Mouse (Mus musculus): Measurements from ENCODE around the gene Phldb2. TPM values are rescaled to one million over a fixed set of nuclear protein-coding genes. Genes with fewer than 3 reads are reported as not detected.
A peak's percentile ranks its signal among the peaks of the same experiment; 100 is the strongest.

Gene Phldb2
- polyA plus RNA-seq, 1 experiment from 2014 or later, result 9.5 TPM

GRCm38 (mm10) chr16:45952501-45952900 lies 897 bp downstream of the Phldb2 start:
- Histone ChIP-seq H3K27ac (ENCODE audit: low read depth, low read length) (no peak overlapping the region), H3K27me3 (replicated peaks; ENCODE audit: control insufficient read depth, insufficient read depth, low read length) (no peaks in the 10 kb centered on the region), H3K4me3 (ENCODE audit: low read depth, low read length) (no peak overlapping the region), H3K9ac (ENCODE audit: low read depth, low read length) (no peak overlapping the region), H3K4me1 (replicated peaks; ENCODE audit: control insufficient read depth, insufficient read depth, low read length) (no peaks in the 10 kb centered on the region), H3K4me2 (replicated peaks; ENCODE audit: low read depth) (peak overlapping the region; percentile 43), H3K9me3 (ENCODE audit: control insufficient read depth) (no peaks in the 10 kb centered on the region), H3K36me3 (ENCODE audit: control insufficient read depth, insufficient read depth) (no peaks in the 10 kb centered on the region)
- peak; percentile 73 for ATAC-seq
- no peak for TF ChIP-seq CTCF (IDR thresholded peaks at IDR 0.05; ENCODE audit: low read depth)
- whole genome bisulfite sequencing, result 21% methylated on average over 5 of the region's 5 CpGs

GRCm38 (mm10) chr16:45952035-45952434 lies 1.4 kb downstream of the Phldb2 start:
- H3K4me1 ChIP-seq (replicated peaks; ENCODE audit: control insufficient read depth, insufficient read depth, low read length), result no peaks in the 10 kb centered on the region
- H3K4me2 ChIP-seq (replicated peaks; ENCODE audit: low read depth), result peak overlapping the region; percentile 43
- H3K27ac ChIP-seq (ENCODE audit: low read depth, low read length), result no peak overlapping the region
- H3K27me3 ChIP-seq (replicated peaks; ENCODE audit: control insufficient read depth, insufficient read depth, low read length), result no peaks in the 10 kb centered on the region
- 0 out of 2 replicates have a peak, but pooled peaks have one; percentile 22 for ATAC-seq
- H3K4me3 ChIP-seq (ENCODE audit: low read depth, low read length), result no peak overlapping the region
- no peak for TF ChIP-seq CTCF (IDR thresholded peaks at IDR 0.05; ENCODE audit: low read depth)
- WGBS, result 47% methylated on average over 2 of the region's 2 CpGs
- no peak overlapping the region for H3K9ac ChIP-seq (ENCODE audit: low read depth, low read length)
- no peaks in the 10 kb centered on the region for H3K36me3 ChIP-seq (ENCODE audit: control insufficient read depth, insufficient read depth)
- no peaks in the 10 kb centered on the region for H3K9me3 ChIP-seq (ENCODE audit: control insufficient read depth)

- 88% methylated on average over 2 of the region's 2 CpGs for WGBS
- no peak for ATAC-seq
- Histone ChIP-seq H3K4me2 (replicated peaks; ENCODE audit: low read depth) (no peak overlapping the region), H3K27me3 (replicated peaks; ENCODE audit: control insufficient read depth, insufficient read depth, low read length) (no peaks in the 10 kb centered on the region), H3K4me3 (ENCODE audit: low read depth, low read length) (no peak overlapping the region), H3K4me1 (replicated peaks; ENCODE audit: control insufficient read depth, insufficient read depth, low read length) (no peaks in the 10 kb centered on the region), H3K9me3 (ENCODE audit: control insufficient read depth) (no peaks in the 10 kb centered on the region), H3K27ac (ENCODE audit: low read depth, low read length) (no peak overlapping the region), H3K9ac (ENCODE audit: low read depth, low read length) (no peak overlapping the region), H3K36me3 (ENCODE audit: control insufficient read depth, insufficient read depth) (no peaks in the 10 kb centered on the region)
- TF ChIP-seq CTCF (IDR thresholded peaks at IDR 0.05; ENCODE audit: low read depth), result no peak
Measured at GRCm38 (mm10) chr16:45946335-45946734, 7.1 kb downstream of the Phldb2 start.

GRCm38 (mm10) chr16:45945649-45946048 lies 7.7 kb downstream of the Phldb2 start:
- H3K9ac ChIP-seq (ENCODE audit: low read depth, low read length), result no peak overlapping the region
- no peak for TF ChIP-seq CTCF (IDR thresholded peaks at IDR 0.05; ENCODE audit: low read depth)
- no peaks in the 10 kb centered on the region for H3K9me3 ChIP-seq (ENCODE audit: control insufficient read depth)
- peak; percentile 27 for ATAC-seq
- H3K27ac ChIP-seq (ENCODE audit: low read depth, low read length), result no peak overlapping the region
- 71% methylated on average over 5 of the region's 5 CpGs for WGBS
- no peak overlapping the region for H3K4me3 ChIP-seq (ENCODE audit: low read depth, low read length)
- no peaks in the 10 kb centered on the region for H3K36me3 ChIP-seq (ENCODE audit: control insufficient read depth, insufficient read depth)
- peak overlapping the region; percentile 59; the same call in 1 of the 2 replicates for H3K4me2 ChIP-seq (replicated peaks; ENCODE audit: low read depth)
- H3K4me1 ChIP-seq (replicated peaks; ENCODE audit: control insufficient read depth, insufficient read depth, low read length), result no peaks in the 10 kb centered on the region
- H3K27me3 ChIP-seq (replicated peaks; ENCODE audit: control insufficient read depth, insufficient read depth, low read length), result no peaks in the 10 kb centered on the region

- no peaks in the 10 kb centered on the region for H3K36me3 ChIP-seq (ENCODE audit: control insufficient read depth, insufficient read depth)
- peak; percentile 89 for ATAC-seq
- H3K9ac ChIP-seq (ENCODE audit: low read depth, low read length), result no peak overlapping the region; the same call in 1 of the 2 replicates
- no peaks in the 10 kb centered on the region for H3K9me3 ChIP-seq (ENCODE audit: control insufficient read depth)
- 11% methylated on average over 11 of the region's 11 CpGs for WGBS
- peak overlapping the region; percentile 59 for H3K4me2 ChIP-seq (replicated peaks; ENCODE audit: low read depth)
- H3K4me1 ChIP-seq (replicated peaks; ENCODE audit: control insufficient read depth, insufficient read depth, low read length), result no peaks in the 10 kb centered on the region
- peak overlapping the region; percentile 18 for H3K4me3 ChIP-seq (ENCODE audit: low read depth, low read length)
- peak overlapping the region; percentile 35; the same call in 1 of the 2 replicates for H3K27ac ChIP-seq (ENCODE audit: low read depth, low read length)
- no peaks in the 10 kb centered on the region for H3K27me3 ChIP-seq (replicated peaks; ENCODE audit: control insufficient read depth, insufficient read depth, low read length)
- no peak for TF ChIP-seq CTCF (IDR thresholded peaks at IDR 0.05; ENCODE audit: low read depth)
Measured at GRCm38 (mm10) chr16:45945174-45945631, 8.2 kb downstream of the Phldb2 start.

GRCm38 (mm10) chr16:45942169-45942891 lies 11.1 kb downstream of the Phldb2 start:
- Histone ChIP-seq H3K36me3 (ENCODE audit: control insufficient read depth, insufficient read depth) (no peaks in the 10 kb centered on the region), H3K27me3 (replicated peaks; ENCODE audit: control insufficient read depth, insufficient read depth, low read length) (no peaks in the 10 kb centered on the region), H3K4me1 (replicated peaks; ENCODE audit: control insufficient read depth, insufficient read depth, low read length) (no peaks in the 10 kb centered on the region), H3K4me2 (replicated peaks; ENCODE audit: low read depth) (no peak overlapping the region), H3K9me3 (ENCODE audit: control insufficient read depth) (0 out of 2 replicates have a peak, but pooled peaks cover 4% of the 10 kb centered on the region), H3K27ac (ENCODE audit: low read depth, low read length) (no peak overlapping the region), H3K9ac (ENCODE audit: low read depth, low read length) (no peak overlapping the region), H3K4me3 (ENCODE audit: low read depth, low read length) (no peak overlapping the region)
- no peak for ATAC-seq
- TF ChIP-seq CTCF (IDR thresholded peaks at IDR 0.05; ENCODE audit: low read depth), result no peak
- WGBS, result 62% methylated on average over 8 of the region's 8 CpGs

Data from intestine, postnatal 0 days (tissue).